Mouse (Mus musculus): ENCODE measurements around the gene Ndrg3. TPM values are rescaled to one million over a fixed set of nuclear protein-coding genes. Genes with fewer than 3 reads are reported as not detected.

Gene Ndrg3
- polyA plus RNA-seq, 1 experiment from 2014 or later, result 68.1 TPM

DNA sequence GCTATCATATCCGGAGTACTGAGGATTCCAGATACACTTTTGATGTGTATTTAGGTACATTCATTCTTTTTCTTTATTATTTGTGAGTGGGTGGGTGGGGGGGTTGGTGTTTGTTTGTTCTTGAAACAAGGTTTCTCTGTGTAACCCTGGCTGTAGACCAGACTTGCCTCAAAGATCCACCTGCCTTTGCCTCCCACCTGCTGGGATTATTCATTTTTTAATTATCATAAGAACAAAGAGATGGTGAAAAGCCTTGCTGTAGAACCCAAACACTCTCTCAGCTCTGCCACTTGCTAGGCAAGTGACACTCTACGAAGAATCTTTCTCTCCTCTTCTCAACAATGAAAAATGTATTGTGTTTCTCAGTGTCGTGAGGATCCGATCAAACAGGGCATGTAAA is 27.4 kb upstream of the Ndrg3 start:
- Histone ChIP-seq H3K27ac (no peak overlapping the region), H3K4me3 (no peak overlapping the region), H3K9ac (no peak overlapping the region), H3K4me2 (no peak overlapping the region), H3K9me3 (replicated peaks) (no peaks in the 10 kb centered on the region), H3K4me1 (no peaks in the 10 kb centered on the region), H3K36me3 (ENCODE audit: poor library complexity, severe bottlenecking) (peaks cover 100% of the 10 kb centered on the region), H3K27me3 (no peaks in the 10 kb centered on the region)
- ATAC-seq, result no peak
- WGBS, result 89% methylated on average over 4 of the region's 4 CpGs

DNA sequence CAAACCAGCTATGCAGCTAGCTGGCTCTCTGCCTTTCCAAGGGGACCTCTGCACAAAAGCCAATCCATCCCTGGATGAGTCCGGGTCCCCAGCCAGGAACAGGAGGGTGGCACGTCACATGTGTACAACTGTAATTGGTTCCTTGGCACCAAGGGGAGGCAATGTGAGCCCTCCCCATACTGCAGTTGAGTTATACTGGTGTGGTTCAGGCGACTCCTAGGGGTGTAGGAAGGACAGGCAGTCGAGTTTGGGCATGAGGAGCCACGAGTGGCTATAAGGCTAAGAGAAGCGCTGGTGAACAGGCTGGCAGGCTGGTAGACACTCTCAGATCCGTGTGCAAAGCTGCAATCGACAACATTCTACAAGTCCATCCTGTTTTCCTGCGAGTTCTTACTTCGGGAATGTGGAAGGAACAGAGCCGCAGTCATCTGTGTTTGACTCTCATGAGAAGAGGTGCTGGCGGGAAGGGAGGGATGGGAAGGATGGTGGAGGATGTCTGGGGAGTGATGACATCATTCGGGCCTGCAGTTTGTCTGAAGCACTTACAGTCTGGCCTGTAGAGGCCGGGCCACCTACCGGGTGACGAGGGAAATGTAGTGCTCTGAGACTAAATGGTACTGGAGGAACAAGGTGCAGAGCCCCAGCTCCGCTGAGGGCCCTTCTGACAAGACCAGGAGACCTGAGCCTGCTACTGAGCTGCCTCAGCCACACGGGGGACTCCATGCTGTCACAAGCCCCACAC is 24.8 kb upstream of the Ndrg3 start:
- no peak overlapping the region for H3K4me2 ChIP-seq
- no peaks in the 10 kb centered on the region for H3K9me3 ChIP-seq (replicated peaks)
- H3K36me3 ChIP-seq (ENCODE audit: poor library complexity, severe bottlenecking), result peaks cover 92% of the 10 kb centered on the region
- no peak overlapping the region for H3K4me3 ChIP-seq
- H3K9ac ChIP-seq, result no peak overlapping the region
- no peak overlapping the region for H3K27ac ChIP-seq
- ATAC-seq, result no peak
- H3K27me3 ChIP-seq, result no peaks in the 10 kb centered on the region
- WGBS, result 86% methylated on average over 18 of the region's 18 CpGs
- no peaks in the 10 kb centered on the region for H3K4me1 ChIP-seq

DNA sequence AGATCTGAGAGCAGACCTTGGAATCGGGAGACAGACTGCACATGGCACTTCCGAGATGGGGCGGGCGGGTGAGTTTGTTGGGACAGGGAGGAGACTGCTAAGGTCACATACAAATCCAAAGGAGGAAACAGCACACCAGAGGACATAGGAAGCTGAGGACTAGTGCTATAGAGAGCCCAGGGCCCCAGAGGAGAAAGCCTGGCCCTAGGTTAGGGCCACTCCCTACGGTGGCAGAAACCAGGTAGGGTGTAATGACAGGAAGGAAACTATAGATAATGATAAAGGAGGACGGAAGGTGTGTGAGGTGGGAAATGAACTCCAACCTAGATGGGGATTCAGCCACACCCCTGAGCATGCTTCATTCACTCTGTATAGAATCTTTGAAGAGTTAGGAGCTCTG is 20.5 kb upstream of the Ndrg3 start:
- H3K36me3 ChIP-seq (ENCODE audit: poor library complexity, severe bottlenecking), result peaks cover 53% of the 10 kb centered on the region
- H3K9ac ChIP-seq, result no peak overlapping the region
- no peaks in the 10 kb centered on the region for H3K9me3 ChIP-seq (replicated peaks)
- H3K4me1 ChIP-seq, result peaks cover 6% of the 10 kb centered on the region
- WGBS, result 91% methylated on average over 6 of the region's 6 CpGs
- no peak overlapping the region for H3K4me3 ChIP-seq
- no peak for ATAC-seq
- H3K4me2 ChIP-seq, result no peak overlapping the region
- no peaks in the 10 kb centered on the region for H3K27me3 ChIP-seq
- H3K27ac ChIP-seq, result no peak overlapping the region

DNA sequence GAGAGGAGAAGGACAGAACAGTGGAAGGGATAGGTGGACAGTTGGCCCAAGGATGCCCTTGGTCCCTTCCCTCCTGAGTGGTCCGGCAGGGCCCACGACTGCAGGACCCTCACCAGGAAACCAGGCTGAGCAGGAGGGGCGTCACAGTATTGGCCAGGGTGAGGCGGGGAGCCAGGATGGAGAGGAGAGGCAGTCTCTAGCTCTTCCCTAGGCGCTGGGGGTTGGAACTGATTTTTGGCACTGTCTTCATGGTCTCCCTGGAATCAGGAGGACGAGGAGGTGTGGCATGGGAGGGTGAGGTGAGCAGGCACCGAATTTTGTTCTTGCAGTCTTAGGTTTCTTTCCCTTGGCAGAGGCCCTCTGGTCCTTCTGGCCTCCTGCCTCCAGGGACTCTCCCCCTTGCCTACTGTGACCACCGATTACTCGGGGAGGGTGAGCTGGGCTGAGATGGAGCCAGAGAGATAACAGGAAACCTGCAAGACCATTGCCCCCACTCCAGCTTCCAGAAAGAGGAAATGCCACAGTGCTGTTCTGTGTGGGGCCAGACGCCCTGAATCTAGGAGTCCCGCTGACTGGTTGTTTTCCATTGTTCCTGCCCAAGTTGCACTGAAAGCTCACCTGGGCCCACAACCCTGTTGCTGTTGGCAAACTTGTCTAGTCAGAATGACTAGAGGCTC is 18.9 kb upstream of the Ndrg3 start:
- Histone ChIP-seq H3K27ac (no peak overlapping the region), H3K9ac (no peak overlapping the region), H3K36me3 (ENCODE audit: poor library complexity, severe bottlenecking) (peaks cover 37% of the 10 kb centered on the region), H3K4me2 (no peak overlapping the region), H3K4me1 (peaks cover 18% of the 10 kb centered on the region), H3K9me3 (replicated peaks) (no peaks in the 10 kb centered on the region), H3K4me3 (no peak overlapping the region), H3K27me3 (no peaks in the 10 kb centered on the region)
- ATAC-seq, result no peak
- 67% methylated on average over 11 of the region's 11 CpGs for WGBS

DNA sequence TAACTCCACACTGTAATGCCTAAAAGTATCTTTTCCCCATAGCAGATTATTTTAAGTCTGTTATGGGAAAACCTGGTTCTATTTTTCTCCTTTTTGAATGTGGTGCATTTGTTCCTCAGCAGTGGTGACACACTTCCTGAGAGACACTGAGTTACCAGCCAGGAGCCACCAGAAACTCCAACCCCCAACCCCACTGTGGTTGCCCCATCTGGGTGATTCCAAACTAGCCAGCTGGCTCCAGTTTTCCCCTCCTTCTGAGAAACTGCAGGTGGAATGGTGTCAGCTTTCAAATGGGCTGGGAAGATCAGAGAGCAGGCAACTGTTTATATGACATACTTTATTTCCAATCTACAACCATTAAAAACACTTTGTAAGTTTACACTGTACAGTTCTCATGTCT is 18.3 kb upstream of the Ndrg3 start:
- no peak overlapping the region for H3K9ac ChIP-seq
- peaks cover 31% of the 10 kb centered on the region for H3K36me3 ChIP-seq (ENCODE audit: poor library complexity, severe bottlenecking)
- no peak for ATAC-seq
- H3K9me3 ChIP-seq (replicated peaks), result no peaks in the 10 kb centered on the region
- no peak overlapping the region for H3K4me2 ChIP-seq
- H3K4me1 ChIP-seq, result peaks cover 21% of the 10 kb centered on the region
- no peak overlapping the region for H3K4me3 ChIP-seq
- no peaks in the 10 kb centered on the region for H3K27me3 ChIP-seq
- H3K27ac ChIP-seq, result no peak overlapping the region

DNA sequence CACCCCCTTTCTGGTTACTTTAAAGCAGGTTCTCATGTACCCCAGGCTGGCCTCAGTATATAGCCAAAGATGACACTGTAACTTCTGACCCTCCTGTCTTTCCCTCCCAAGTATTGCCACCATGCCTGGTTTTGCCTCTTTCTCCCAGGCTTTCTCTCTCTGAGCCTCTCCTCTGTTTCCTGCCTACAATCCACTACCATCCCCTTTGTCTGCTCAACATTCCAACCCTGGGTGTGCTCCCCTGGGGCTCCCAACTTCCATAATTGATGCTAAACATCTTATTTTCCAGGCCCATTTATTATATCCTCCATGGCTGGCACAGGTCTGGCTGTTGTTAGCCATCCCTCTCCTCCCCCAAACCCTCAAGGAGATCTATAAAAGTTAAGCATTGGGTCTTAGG is 16.7 kb upstream of the Ndrg3 start:
- H3K4me1 ChIP-seq, result peaks cover 21% of the 10 kb centered on the region
- H3K9ac ChIP-seq, result no peak overlapping the region
- H3K4me3 ChIP-seq, result no peak overlapping the region
- no peaks in the 10 kb centered on the region for H3K27me3 ChIP-seq
- H3K4me2 ChIP-seq, result no peak overlapping the region
- no peak overlapping the region for H3K27ac ChIP-seq
- peaks cover 28% of the 10 kb centered on the region for H3K36me3 ChIP-seq (ENCODE audit: poor library complexity, severe bottlenecking)
- no peaks in the 10 kb centered on the region for H3K9me3 ChIP-seq (replicated peaks)
- ATAC-seq, result no peak

DNA sequence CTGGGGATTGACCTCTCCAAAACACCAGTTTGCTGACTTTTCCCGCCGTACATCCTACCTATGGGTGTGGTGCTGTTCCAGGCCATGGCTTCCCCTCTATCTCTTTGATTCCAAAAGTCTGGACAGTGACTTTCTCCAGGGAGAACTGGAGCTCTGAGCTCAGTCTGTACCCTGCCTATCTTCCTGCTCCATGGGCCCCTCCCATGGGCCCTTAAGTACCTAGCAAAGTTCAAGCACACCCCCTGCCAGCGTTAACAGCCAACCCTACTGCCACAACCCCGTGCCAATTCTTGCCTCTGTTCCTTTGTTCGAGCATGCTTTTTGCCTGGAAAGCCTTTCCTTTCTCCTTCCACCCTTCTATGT is 15.4 kb upstream of the Ndrg3 start:
- Histone ChIP-seq H3K9me3 (replicated peaks) (no peaks in the 10 kb centered on the region), H3K27me3 (no peaks in the 10 kb centered on the region), H3K9ac (peak overlapping the region; percentile 78), H3K4me3 (peak overlapping the region; percentile 66), H3K27ac (peak overlapping the region; percentile 78), H3K4me1 (peaks cover 21% of the 10 kb centered on the region), H3K4me2 (peak overlapping the region; percentile 88), H3K36me3 (ENCODE audit: poor library complexity, severe bottlenecking) (peaks cover 27% of the 10 kb centered on the region)
- no peak for ATAC-seq
- WGBS, result 26% methylated on average over 5 of the region's 5 CpGs

DNA sequence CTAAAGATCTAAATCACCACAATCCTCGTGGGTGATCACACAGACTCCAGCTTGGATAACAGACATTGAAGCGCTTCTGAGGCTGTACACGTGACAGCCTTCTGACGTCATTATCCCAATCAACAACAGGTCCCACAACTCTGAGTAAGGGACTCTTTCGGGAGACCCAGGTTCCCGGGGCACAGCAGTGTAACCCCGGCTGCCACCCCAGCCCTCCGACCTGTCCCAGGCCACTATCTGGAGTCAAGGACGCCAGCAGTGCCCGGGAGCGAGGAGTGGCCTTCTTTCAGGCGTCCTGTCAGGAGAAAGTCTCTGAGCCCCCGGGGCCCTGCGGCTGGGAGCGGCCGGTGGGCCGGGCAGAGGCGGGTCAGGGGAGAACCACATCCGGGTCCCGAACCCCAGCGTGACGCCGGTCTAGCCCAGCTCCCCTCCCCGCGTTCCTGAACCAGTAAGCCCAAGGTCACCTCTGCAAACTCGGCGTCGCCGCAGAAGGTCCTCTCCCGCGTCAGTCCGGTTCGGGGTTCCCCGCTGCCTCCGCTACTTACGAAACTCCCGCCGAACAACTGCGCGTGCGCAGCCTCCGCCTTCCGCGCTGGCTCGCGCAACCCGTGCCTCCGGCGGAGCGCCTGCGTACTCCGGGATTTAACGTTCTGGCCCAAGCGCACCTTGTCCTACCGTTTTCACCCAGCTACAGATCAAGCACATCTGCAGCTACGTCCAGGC is 14.8 kb upstream of the Ndrg3 start, which contains the start of gene Dsn1:
Dsn1 (minus strand) TSS at position 644 of the 723 bp plus-strand sequence.
- under 1% methylated on average over 54 of the region's 56 CpGs for WGBS
- Histone ChIP-seq H3K4me3 (peak within 1 kb of the TSS; percentile 66), H3K9ac (peak within 1 kb of the TSS; percentile 78), H3K4me1 (peaks cover 21% of the 10 kb centered on the region), H3K4me2 (peak within 1 kb of the TSS; percentile 88), H3K9me3 (replicated peaks) (no peaks in the 10 kb centered on the region), H3K27me3 (no peaks in the 10 kb centered on the region), H3K36me3 (ENCODE audit: poor library complexity, severe bottlenecking) (peaks cover 24% of the 10 kb centered on the region), H3K27ac (peak within 1 kb of the TSS; percentile 78)
- peak; percentile 85 for ATAC-seq

DNA sequence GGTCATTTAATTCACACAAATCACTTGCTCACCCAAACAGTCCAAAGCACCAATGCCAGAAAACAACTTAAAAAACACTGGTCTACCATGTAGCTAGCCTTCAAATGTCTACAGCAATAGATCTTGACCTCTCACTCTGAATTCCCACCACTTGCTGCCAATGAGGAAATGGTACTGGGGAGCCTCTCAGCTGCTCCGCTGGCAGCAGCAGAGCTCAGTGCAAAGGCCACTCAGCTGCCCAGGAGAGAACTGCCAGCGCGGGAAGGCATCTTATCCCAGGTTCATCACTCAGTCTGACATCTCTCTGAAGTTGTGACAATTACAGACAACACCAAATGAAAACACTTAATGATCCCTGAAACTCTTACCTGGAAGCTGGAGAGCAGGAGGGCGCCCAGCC is 10.5 kb upstream of the Ndrg3 start:
- Histone ChIP-seq H3K4me1 (peaks cover 14% of the 10 kb centered on the region), H3K4me2 (no peak overlapping the region), H3K27ac (no peak overlapping the region), H3K36me3 (ENCODE audit: poor library complexity, severe bottlenecking) (peaks cover 55% of the 10 kb centered on the region), H3K27me3 (no peaks in the 10 kb centered on the region), H3K9ac (no peak overlapping the region; the same call in 1 of the 2 replicates), H3K4me3 (no peak overlapping the region), H3K9me3 (replicated peaks) (no peaks in the 10 kb centered on the region)
- WGBS, result 94% methylated on average over 4 of the region's 4 CpGs
- no peak for ATAC-seq

DNA sequence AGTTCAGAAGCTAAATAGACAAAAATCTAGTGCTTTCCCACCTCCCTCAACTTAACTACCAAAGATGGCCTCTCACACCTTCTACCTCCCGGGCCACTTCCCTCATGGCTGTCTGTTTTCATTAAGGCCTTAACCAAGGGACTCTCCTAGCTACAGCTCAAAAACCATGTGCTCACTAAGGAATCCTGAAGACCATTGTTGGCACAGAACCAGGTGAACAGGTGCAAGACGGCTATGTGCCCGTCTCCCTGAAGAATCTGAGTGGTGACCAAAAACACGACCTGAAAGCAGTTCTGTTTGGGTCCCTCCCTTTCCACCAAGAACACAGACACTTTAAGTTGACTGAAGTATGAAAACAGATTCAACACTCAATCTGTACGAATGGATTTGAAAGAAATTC is 6.4 kb upstream of the Ndrg3 start:
- Histone ChIP-seq H3K9me3 (replicated peaks) (no peaks in the 10 kb centered on the region), H3K9ac (no peak overlapping the region), H3K4me3 (no peak overlapping the region), H3K27ac (no peak overlapping the region), H3K36me3 (ENCODE audit: poor library complexity, severe bottlenecking) (peaks cover 73% of the 10 kb centered on the region), H3K4me2 (no peak overlapping the region), H3K27me3 (no peaks in the 10 kb centered on the region), H3K4me1 (no peaks in the 10 kb centered on the region)
- ATAC-seq, result no peak
- 91% methylated on average over 5 of the region's 5 CpGs for WGBS

DNA sequence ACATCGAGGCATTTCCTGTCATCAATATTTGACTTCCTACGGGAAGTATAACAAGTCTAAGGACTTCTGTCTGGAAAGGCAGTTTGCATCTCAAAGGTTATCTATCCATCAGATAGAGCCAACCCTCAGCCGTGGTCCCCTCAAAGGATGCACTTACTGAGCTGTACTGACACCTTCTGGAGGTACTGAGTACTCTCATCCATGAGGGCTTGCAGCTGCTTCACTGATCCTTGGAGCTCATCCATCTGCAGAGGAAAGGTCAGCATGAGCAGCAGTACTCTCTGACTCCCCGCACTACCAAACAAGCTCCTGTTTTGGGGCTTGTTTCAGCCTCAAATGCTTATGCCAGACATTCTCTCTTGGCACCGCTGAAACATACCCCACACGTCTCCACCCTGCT is 4.7 kb upstream of the Ndrg3 start:
- 73% methylated on average over 6 of the region's 6 CpGs for WGBS
- no peak overlapping the region for H3K9ac ChIP-seq

DNA sequence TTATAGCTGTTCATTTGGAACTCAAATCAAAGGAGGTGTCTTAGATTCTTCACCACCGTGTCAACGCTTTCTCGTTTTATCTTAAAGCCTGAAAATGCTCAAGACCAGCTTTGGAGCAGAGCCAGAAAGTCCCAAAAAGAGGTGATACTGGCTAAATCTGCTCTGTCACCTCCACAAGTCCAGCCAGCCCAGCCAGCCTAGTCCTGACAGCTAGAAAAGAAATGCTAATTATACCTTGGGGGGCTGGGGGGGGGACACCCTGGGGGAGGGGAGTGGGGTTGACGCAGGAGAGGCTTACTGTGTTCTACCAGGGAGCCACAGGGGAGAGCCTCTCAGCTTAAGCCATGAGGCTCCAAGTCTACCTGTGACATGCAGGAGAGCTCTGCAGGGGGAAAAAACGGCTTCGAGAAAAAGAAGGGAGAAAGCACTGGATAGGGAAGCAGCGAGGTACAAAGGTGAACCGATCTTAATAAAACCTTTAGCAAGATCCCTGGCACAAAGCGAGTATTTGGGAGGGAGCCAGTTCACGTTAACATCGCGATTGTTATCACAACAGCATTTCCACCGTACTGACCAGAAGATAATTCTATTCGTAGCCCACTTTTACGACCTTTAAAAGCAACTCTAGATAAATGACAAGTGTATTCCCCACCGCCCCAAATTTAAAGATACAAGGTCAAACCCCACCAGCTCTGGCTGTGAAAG is 977 bp downstream of the Ndrg3 start:
- Histone ChIP-seq H3K27me3 (no peaks in the 10 kb centered on the region), H3K9me3 (replicated peaks) (no peaks in the 10 kb centered on the region), H3K4me3 (peak overlapping the region; percentile 93), H3K4me1 (peaks cover 21% of the 10 kb centered on the region), H3K4me2 (peak overlapping the region; percentile 96), H3K36me3 (ENCODE audit: poor library complexity, severe bottlenecking) (peaks cover 18% of the 10 kb centered on the region), H3K27ac (no peak overlapping the region), H3K9ac (peak overlapping the region; percentile 91)
- WGBS, result 3% methylated on average over 16 of the region's 16 CpGs
- ATAC-seq, result no peak

More for the DNA sequence above, 4.7 kb upstream of the Ndrg3 start:
- ATAC-seq, result no peak
- Histone ChIP-seq H3K4me1 (no peaks in the 10 kb centered on the region), H3K27ac (no peak overlapping the region), H3K27me3 (no peaks in the 10 kb centered on the region), H3K4me2 (no peak overlapping the region), H3K36me3 (ENCODE audit: poor library complexity, severe bottlenecking) (peaks cover 67% of the 10 kb centered on the region), H3K9me3 (replicated peaks) (no peaks in the 10 kb centered on the region), H3K4me3 (no peak overlapping the region)

Measured in forebrain, embryonic 13.5 days (tissue).